Comparison of ENCODE assay signal across 8 mouse cellular contexts in genomic region chr7:145206056-145206610, GRCm38 (mm10). TPM values are rescaled to one million over a fixed set of nuclear protein-coding genes. Genes with fewer than 3 reads are reported as not detected.
A peak's percentile ranks its signal among the peaks of the same experiment; 100 is the strongest.
DNase-seq lines count a peak whose midpoint lies in the region; ATAC-seq lines count a peak whose summit lies in the region.

No protein-coding gene starts in this region.

- DNase-seq in urinary bladder, adult 18-20 months (ENCODE audit: low spot score in 2 of 2), result peak; percentile 49 to 52
- no peak for DNase-seq in urinary bladder, postnatal 10 days (ENCODE audit: low spot score)
- DNase-seq in kidney, postnatal 36 days, result peak; percentile 60 to 78

- WGBS in forebrain, embryonic 13.5 days, result under 1% methylated on average over 34 of the region's 34 CpGs
- WGBS in heart, embryonic 16.5 days, result under 1% methylated on average over 34 of the region's 34 CpGs
- WGBS in liver, embryonic 16.5 days (ENCODE audit: insufficient replicate concordance), result 4% methylated on average over 34 of the region's 34 CpGs
- under 1% methylated on average over 34 of the region's 34 CpGs for WGBS in neural tube, embryonic 13.5 days

- peak; percentile 96 for ATAC-seq in forebrain, embryonic 13.5 days
- ATAC-seq in heart, embryonic 16.5 days (replicated peaks; ENCODE audit: extremely low read depth, insufficient read depth, low FRiP score), result peak; percentile 84
- ATAC-seq in liver, embryonic 16.5 days (ENCODE audit: low read depth), result peak; percentile 73
- peak; percentile 95 for ATAC-seq in neural tube, embryonic 13.5 days (ENCODE audit: low read depth)
- no peak for ATAC-seq in inflammation-experienced regulatory T-cells, adult 6 months

- no peaks in the 10 kb centered on the region for H3K36me3 ChIP-seq in forebrain, embryonic 13.5 days (ENCODE audit: poor library complexity, severe bottlenecking)
- no peaks in the 10 kb centered on the region for H3K36me3 ChIP-seq in heart, embryonic 16.5 days (ENCODE audit: control insufficient read depth, insufficient read depth)
- H3K36me3 ChIP-seq in liver, embryonic 16.5 days (ENCODE audit: control insufficient read depth, insufficient read depth), result no peaks in the 10 kb centered on the region
- H3K36me3 ChIP-seq in neural tube, embryonic 13.5 days, result no peaks in the 10 kb centered on the region

- H3K27ac ChIP-seq in forebrain, embryonic 13.5 days, result peak overlapping the region; percentile 97
- peak overlapping the region; percentile 86 for H3K27ac ChIP-seq in heart, embryonic 16.5 days (ENCODE audit: low read length)
- H3K27ac ChIP-seq in liver, embryonic 16.5 days (ENCODE audit: low read length), result no peak overlapping the region
- H3K27ac ChIP-seq in neural tube, embryonic 13.5 days (replicated peaks), result peak overlapping the region; percentile 91

- H3K9ac ChIP-seq in forebrain, embryonic 13.5 days, result peak overlapping the region; percentile 55
- H3K9ac ChIP-seq in heart, embryonic 16.5 days (ENCODE audit: low read length), result peak overlapping the region; percentile 80
- H3K9ac ChIP-seq in liver, embryonic 16.5 days (ENCODE audit: low read depth, low read length), result peak overlapping the region; percentile 57
- H3K9ac ChIP-seq in neural tube, embryonic 13.5 days, result peak overlapping the region; percentile 68

- no peaks in the 10 kb centered on the region for H3K27me3 ChIP-seq in forebrain, embryonic 13.5 days
- no peaks in the 10 kb centered on the region for H3K27me3 ChIP-seq in heart, embryonic 16.5 days (ENCODE audit: control insufficient read depth, insufficient read depth, low read length)
- no peaks in the 10 kb centered on the region for H3K27me3 ChIP-seq in liver, embryonic 16.5 days (ENCODE audit: control insufficient read depth, insufficient read depth, low read depth, low read length)
- H3K27me3 ChIP-seq in neural tube, embryonic 13.5 days, result 0 out of 2 replicates have a peak, but pooled peaks cover 3% of the 10 kb centered on the region

- peaks cover 5% of the 10 kb centered on the region; the same call in 1 of the 2 replicates for H3K9me3 ChIP-seq in forebrain, embryonic 13.5 days (replicated peaks)
- H3K9me3 ChIP-seq in heart, embryonic 16.5 days (replicated peaks; ENCODE audit: control insufficient read depth, low read length), result peaks cover 6% of the 10 kb centered on the region
- H3K9me3 ChIP-seq in liver, embryonic 16.5 days (replicated peaks; ENCODE audit: control insufficient read depth, low read length), result no peaks in the 10 kb centered on the region
- peaks cover 4% of the 10 kb centered on the region for H3K9me3 ChIP-seq in neural tube, embryonic 13.5 days

- H3K4me3 ChIP-seq in forebrain, embryonic 13.5 days, result peak overlapping the region; percentile 3; the same call in 1 of the 2 replicates
- peak overlapping the region; percentile 28; the same call in 1 of the 2 replicates for H3K4me3 ChIP-seq in heart, embryonic 16.5 days (ENCODE audit: low read length)
- H3K4me3 ChIP-seq in liver, embryonic 16.5 days (ENCODE audit: low read depth, low read length), result peak overlapping the region; percentile 27; the same call in 1 of the 2 replicates
- 0 out of 2 replicates have a peak overlapping the region, but pooled peaks have one; percentile 8 for H3K4me3 ChIP-seq in neural tube, embryonic 13.5 days

- H3K4me2 ChIP-seq in forebrain, embryonic 13.5 days, result peak overlapping the region; percentile 50
- peak overlapping the region; percentile 61 for H3K4me2 ChIP-seq in heart, embryonic 16.5 days (ENCODE audit: low read depth, low read length)
- peak overlapping the region; percentile 45 for H3K4me2 ChIP-seq in liver, embryonic 16.5 days (ENCODE audit: low read depth, low read length)
- peak overlapping the region; percentile 42 for H3K4me2 ChIP-seq in neural tube, embryonic 13.5 days

- H3K4me1 ChIP-seq in forebrain, embryonic 13.5 days, result peaks cover 46% of the 10 kb centered on the region
- H3K4me1 ChIP-seq in heart, embryonic 16.5 days (ENCODE audit: control insufficient read depth, insufficient read depth, low read length), result peaks cover 17% of the 10 kb centered on the region
- H3K4me1 ChIP-seq in liver, embryonic 16.5 days (ENCODE audit: control insufficient read depth, low read depth, low read length), result peaks cover 5% of the 10 kb centered on the region
- H3K4me1 ChIP-seq in neural tube, embryonic 13.5 days (replicated peaks), result peaks cover 28% of the 10 kb centered on the region

RNA-seq across cellular contexts. Expression of gene 1810010D01Rik, which starts 1.8 kb away (rescaled TPM):
- polyA plus RNA-seq in forebrain, embryonic 13.5 days (2015; fragmentation: Nextera tagmentation; extraction: Ambion mirVana), result 0.28 and 0.49 TPM in 2 replicates
- polyA plus RNA-seq in heart, embryonic 16.5 days (2015; fragmentation: Nextera tagmentation; extraction: Ambion mirVana), result 0.34 TPM in 1 of 2 replicates, not detected in the other
- 0.19 TPM in 1 of 2 replicates, not detected in the other for polyA plus RNA-seq in liver, embryonic 16.5 days (2015; fragmentation: Nextera tagmentation; extraction: Ambion mirVana)
- polyA plus RNA-seq in neural tube, embryonic 13.5 days (2015; fragmentation: Nextera tagmentation; extraction: Ambion mirVana), result not detected in 2 replicates
- not detected for polyA plus RNA-seq in inflammation-experienced regulatory T-cells, adult 6 months (2017; shearing (Covaris generic))
